Mouse (Mus musculus): ENCODE results near the gene Spink8. TPM values are rescaled to one million over a fixed set of nuclear protein-coding genes. Genes with fewer than 3 reads are reported as not detected.

The Spink8 gene
- polyA plus RNA-seq, 1 experiment from 2014 or later, result not detected

DNA sequence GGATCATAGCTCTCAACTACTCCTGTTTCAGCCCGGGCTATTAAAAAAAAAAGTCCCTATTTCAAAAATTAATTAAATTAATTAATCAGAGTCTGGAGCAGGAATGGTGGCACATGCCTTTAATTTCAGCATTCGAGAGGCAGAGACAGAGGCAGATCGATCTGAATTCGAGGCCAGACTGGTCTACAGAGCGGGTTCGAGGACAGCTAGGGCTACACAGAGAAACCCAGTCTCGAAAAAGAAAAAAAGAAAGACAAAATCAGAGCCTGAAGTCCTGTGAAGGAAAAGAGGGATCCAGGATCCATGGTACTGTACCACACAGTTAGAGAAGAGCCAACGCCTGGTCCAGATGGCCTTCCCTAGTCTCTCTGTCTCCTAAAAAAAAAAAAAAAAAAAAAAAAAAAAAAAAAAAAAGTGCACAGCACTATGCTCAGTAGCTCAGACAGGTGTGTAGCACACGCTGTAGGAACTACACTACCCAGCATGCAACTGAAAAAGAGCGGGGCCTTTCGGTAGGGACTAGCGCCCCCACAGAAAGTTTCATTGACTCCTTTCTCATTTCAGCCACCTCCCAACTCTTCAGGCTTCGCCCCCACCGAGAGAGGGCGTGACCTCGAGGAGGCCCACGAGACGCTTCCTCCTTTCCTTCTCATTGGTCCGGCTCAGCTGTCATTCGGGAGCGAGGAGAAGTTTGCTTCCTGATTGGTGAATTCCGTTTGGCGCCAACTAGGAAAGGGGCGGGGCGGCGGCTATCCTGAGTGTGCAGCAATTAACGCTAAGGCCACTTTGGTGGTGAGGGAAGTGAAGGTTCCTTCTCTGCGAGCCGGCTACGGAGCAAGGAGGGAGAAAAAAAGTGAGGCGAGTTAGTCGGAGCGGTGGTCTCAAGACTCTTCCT is 63.0 kb downstream of the Spink8 start, which contains the start of gene Cdc25a:
Gene Cdc25a, plus strand, starts transcription at position 783 of the 895 bp plus-strand sequence.
- WGBS, result 8% methylated on average over 33 of the region's 33 CpGs
- H3K4me1 ChIP-seq, result peaks cover 13% of the 10 kb centered on the region
- peak within 1 kb of the TSS; percentile 81 for H3K27ac ChIP-seq
- peak; percentile 92 for ATAC-seq (ENCODE audit: low FRiP score)
- H3K9ac ChIP-seq, result peak within 1 kb of the TSS; percentile 94
- no peaks in the 10 kb centered on the region for H3K9me3 ChIP-seq (replicated peaks)
- H3K4me2 ChIP-seq (replicated peaks), result peak within 1 kb of the TSS; percentile 84
- peak within 1 kb of the TSS; percentile 98 for H3K4me3 ChIP-seq
- H3K36me3 ChIP-seq, result peaks cover 19% of the 10 kb centered on the region
- H3K27me3 ChIP-seq, result no peaks in the 10 kb centered on the region

DNA sequence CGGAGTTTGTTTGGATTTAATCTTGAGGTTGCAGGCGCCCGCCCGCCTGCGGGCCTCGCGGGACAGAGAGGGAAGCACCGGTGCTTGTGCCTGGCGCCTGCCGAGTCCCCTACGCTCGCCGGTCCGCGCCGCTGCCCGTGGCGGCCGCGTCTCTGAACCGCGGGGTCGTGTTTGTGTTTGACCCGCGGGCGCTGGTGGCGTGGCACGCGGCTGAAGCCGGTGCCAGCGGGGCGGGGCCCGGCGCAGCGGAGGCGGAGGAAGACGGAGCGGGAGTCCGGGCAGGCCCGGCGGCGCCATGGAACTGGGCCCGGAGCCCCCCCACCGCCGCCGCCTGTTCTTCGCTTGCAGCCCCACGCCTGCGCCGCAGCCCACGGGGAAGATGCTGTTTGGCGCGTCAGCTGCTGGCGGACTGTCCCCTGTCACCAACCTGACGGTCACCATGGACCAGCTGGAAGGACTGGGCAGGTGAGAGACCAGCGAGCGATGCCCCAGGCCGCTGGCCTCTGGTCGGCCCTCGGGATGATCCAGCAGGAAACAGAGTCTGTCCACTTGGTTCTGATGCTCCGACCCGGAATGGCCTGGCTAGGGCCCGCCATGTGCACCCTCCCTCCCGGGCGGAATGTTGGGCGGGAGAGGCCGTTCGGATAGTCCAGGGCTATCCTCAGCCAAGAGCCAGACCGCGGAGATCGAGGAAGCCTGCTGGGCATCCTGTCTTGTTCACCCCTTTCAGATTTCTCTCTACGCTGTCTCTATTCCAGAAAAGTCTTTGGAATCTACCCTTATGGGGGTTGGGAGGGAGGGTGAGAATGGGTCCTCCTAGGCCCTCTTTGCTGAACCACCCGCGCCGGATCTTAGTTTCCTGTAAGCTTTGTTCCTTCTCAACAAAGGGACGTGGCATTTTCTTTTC is 63.9 kb downstream of the Spink8 start:
- peaks cover 28% of the 10 kb centered on the region for H3K36me3 ChIP-seq
- peak; percentile 63 for ATAC-seq (ENCODE audit: low FRiP score)
- no peaks in the 10 kb centered on the region for H3K27me3 ChIP-seq
- no peaks in the 10 kb centered on the region for H3K9me3 ChIP-seq (replicated peaks)
- peaks cover 13% of the 10 kb centered on the region for H3K4me1 ChIP-seq
- peak overlapping the region; percentile 94 for H3K9ac ChIP-seq
- H3K4me3 ChIP-seq, result peak overlapping the region; percentile 98
- H3K27ac ChIP-seq, result peak overlapping the region; percentile 81
- H3K4me2 ChIP-seq (replicated peaks), result peak overlapping the region; percentile 84
- WGBS, result under 1% methylated on average over 74 of the region's 76 CpGs

Other genes with a start within 250 kb of the Spink8 start
- 0.14 and 0.17 TPM in 2 replicates for gene Fbxw15, start 244.0 kb upstream of the Spink8 start, polyA plus RNA-seq (2016; fragmentation: Nextera tagmentation; extraction: Ambion mirVana)
- 0.16 and 0.18 TPM in 2 replicates for gene Fbxw24, start 186.2 kb upstream of the Spink8 start, polyA plus RNA-seq (2016; fragmentation: Nextera tagmentation; extraction: Ambion mirVana)
- not detected in 2 replicates for gene Fbxw25, start 147.6 kb upstream of the Spink8 start, polyA plus RNA-seq (2016; fragmentation: Nextera tagmentation; extraction: Ambion mirVana)
- gene Fbxw18, start 109.6 kb upstream of the Spink8 start, polyA plus RNA-seq (2016; fragmentation: Nextera tagmentation; extraction: Ambion mirVana), result not detected in 2 replicates
- gene Fbxw26, start 66.2 kb upstream of the Spink8 start, polyA plus RNA-seq (2016; fragmentation: Nextera tagmentation; extraction: Ambion mirVana), result not detected in 2 replicates
- not detected in 2 replicates for gene Fbxw27, start 21.6 kb upstream of the Spink8 start, polyA plus RNA-seq (2016; fragmentation: Nextera tagmentation; extraction: Ambion mirVana)
- gene Nme6, start 20.5 kb downstream of the Spink8 start, polyA plus RNA-seq (2016; fragmentation: Nextera tagmentation; extraction: Ambion mirVana), result 60.4 and 68.7 TPM in 2 replicates
- 1.9 and 2.0 TPM in 2 replicates for gene Camp, start 37.3 kb downstream of the Spink8 start, polyA plus RNA-seq (2016; fragmentation: Nextera tagmentation; extraction: Ambion mirVana)
- 34.0 and 35.5 TPM in 2 replicates for gene Cdc25a, start 63.3 kb downstream of the Spink8 start, polyA plus RNA-seq (2016; fragmentation: Nextera tagmentation; extraction: Ambion mirVana)
- gene Map4, start 119.2 kb downstream of the Spink8 start, polyA plus RNA-seq (2016; fragmentation: Nextera tagmentation; extraction: Ambion mirVana), result 137 and 164 TPM in 2 replicates